Mouse (Mus musculus): Measurements from ENCODE around the gene Pkd1l3. TPM values are rescaled to one million over a fixed set of nuclear protein-coding genes. Genes with fewer than 3 reads are reported as not detected.

The Pkd1l3 gene
- total RNA-seq, 2 experiments from 2014 or later: 0.12 to 0.79 TPM

DNA sequence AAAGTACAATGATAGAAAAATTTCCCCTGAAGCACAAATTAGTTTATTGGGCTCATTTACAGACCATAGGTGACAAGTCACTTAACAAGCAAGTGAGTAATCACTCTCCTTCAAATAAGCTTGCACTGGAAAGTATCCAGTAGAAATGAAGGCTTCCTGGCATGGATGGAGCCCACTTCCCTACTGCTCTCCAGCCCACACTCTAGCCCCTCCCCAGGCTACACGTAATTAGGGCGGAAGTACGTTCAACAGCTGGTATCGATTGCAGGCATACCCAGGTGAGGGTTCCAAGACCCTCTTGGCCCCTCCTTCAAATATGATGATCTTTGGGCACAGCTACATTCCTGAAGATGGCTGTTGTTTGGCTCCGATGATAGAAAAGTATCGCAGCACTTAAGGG is 79.8 kb downstream of the Pkd1l3 start:
- no peak for ATAC-seq (replicated peaks; ENCODE audit: poor library complexity)

DNA sequence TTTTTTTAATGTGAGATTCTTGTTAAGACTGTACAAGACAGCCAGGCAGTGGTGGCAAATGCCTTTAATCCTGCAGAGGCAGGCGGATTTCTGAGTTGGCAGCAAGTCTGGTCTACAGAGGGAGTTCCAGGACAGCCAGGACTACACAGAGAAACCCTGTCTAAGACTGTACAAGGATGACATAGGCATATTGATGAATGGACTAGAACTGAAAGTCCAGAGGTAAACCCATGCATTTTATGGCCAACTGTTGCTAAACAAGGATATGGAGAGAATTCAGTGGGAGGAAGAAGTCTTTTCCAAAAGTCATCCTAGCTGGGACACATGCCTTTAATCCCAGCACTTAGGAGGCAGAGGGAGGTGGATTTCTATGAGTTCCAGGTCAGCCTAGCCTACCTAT is 83.4 kb downstream of the Pkd1l3 start:
- ATAC-seq (replicated peaks; ENCODE audit: poor library complexity): no peak

DNA sequence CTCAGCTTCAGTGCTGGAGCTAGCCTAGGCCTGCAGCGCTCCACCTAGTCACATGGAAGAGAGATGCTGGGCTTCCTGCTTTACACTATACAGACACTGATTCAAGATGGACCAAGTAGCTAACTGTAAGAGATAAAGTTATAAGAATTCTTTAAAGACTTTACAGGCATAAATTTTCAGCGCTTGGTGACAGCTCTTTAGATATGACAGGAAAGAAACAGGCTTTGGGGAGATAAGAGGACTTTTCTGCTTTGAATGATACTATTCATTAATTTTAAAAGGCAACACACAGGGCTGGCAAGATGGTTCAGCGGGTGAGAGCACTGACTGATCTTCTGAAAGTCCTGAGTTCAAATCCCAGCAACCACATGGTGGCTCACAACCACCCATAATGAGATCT is 84.2 kb downstream of the Pkd1l3 start:
- ATAC-seq (replicated peaks; ENCODE audit: poor library complexity): no peak

DNA sequence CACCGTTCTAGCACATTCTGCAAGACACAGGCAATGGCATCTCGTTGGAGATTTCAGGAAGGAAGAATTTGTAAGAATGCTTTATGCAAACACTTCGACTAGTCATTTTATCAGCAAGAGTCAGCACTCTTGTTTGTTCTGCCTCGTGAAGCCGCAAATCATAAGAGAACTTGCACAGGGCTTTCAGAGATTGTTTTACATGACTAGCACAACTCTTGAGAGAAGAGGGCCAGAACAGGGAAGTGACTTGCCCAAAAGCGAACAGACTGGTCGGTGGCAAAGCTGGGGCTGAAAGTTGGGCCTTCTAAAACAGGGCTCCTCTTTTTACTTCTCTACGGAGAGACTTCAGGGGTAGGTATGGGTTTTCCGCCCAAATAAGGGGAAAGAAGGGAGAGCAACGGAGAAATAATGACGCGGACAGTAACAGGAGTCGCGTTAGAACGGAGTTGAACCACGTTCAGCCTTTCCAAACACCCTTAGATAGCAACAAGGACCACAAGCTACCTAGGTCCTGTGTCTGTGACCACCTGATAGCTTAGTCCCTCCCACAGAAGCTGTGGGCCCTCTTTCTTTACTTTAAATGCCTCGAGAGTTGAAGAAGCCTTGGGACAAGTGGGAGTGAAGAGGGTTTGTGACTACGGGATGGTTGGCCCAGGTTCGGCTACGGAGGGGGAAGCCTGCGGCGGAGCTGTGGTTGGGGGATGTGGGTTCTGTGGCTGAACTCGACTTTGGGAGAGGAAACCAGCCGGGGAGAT is 90.4 kb downstream of the Pkd1l3 start:
- peak; percentile 25 for ATAC-seq (replicated peaks; ENCODE audit: poor library complexity)

- peak; percentile 87 for ATAC-seq (replicated peaks; ENCODE audit: poor library complexity)
Measured at GRCm38 (mm10) chr8:109705320-109706075, 91.2 kb downstream of the Pkd1l3 start, which contains the start of gene Zfp821. Gene Zfp821 (plus strand): TSS chr8:109705546.

GRCm38 (mm10) chr8:109706076-109706873 is 92.0 kb downstream of the Pkd1l3 start:
- no peak for ATAC-seq (replicated peaks; ENCODE audit: poor library complexity)

- peak; percentile 73 for ATAC-seq (replicated peaks; ENCODE audit: poor library complexity)
Measured at GRCm38 (mm10) chr8:109706874-109707237, 92.5 kb downstream of the Pkd1l3 start.

- no peak for ATAC-seq (replicated peaks; ENCODE audit: poor library complexity)
Measured at GRCm38 (mm10) chr8:109707921-109708320, 93.6 kb downstream of the Pkd1l3 start.

DNA sequence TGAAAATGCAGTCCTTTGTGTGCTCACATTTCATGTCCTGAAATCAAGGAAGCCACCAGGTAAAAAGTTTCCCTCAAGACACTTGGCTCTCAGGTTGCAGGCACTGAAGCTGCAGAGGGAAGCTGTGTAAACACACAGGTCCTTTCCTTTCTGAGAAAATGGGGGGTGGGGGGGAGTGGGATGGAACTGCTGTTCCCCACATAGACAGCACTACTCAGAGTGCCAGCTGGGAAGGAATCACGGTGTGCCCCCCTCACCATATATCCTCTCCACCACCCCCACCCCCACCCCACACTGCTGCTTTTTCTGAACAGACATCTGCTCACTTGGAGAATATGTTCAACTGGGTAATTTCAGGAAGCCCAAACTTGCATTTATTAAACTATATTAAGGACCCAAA is 98.2 kb downstream of the Pkd1l3 start:
- ATAC-seq (replicated peaks; ENCODE audit: poor library complexity): no peak

DNA sequence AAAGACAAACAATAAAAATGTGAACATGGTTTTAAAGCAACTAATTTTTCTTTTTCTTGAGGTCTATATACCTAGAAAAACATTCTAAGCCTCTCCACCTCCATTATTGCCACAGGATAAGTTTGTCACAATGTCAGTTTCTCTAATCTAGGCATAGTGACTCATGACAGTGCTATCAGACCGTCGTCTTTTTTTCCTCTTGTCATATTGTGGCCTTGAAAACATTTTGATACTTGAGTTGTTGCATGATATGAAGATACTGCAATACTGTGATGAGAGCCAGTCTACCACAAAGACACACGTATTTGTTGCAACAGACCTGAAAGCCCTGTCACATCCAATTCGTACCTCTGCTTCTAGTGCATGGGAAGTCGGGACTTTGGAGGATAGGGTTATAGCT is 100.6 kb downstream of the Pkd1l3 start:
- no peak for ATAC-seq (replicated peaks; ENCODE audit: poor library complexity)

Other genes with a start within 250 kb of the Pkd1l3 start
- not detected in 2 replicates for gene Pmfbp1, start 120.5 kb upstream of the Pkd1l3 start, total RNA-seq (2015)
- gene Pmfbp1, start 120.5 kb upstream of the Pkd1l3 start, total RNA-seq (2017): not detected in 2 replicates
- 15.0 and 18.8 TPM in 2 replicates for gene Dhx38, start 48.7 kb upstream of the Pkd1l3 start, total RNA-seq (2015)
- 68.6 and 69.5 TPM in 2 replicates for gene Dhx38, start 48.7 kb upstream of the Pkd1l3 start, total RNA-seq (2017)
- 7.2 and 8.1 TPM in 2 replicates for gene Txnl4b, start 48.6 kb upstream of the Pkd1l3 start, total RNA-seq (2015)
- gene Txnl4b, start 48.6 kb upstream of the Pkd1l3 start, total RNA-seq (2017): 16.5 and 18.4 TPM in 2 replicates
- 175 and 209 TPM in 2 replicates for gene Hp, start 35.3 kb upstream of the Pkd1l3 start, total RNA-seq (2015)
- 273 and 358 TPM in 2 replicates for gene Hp, start 35.3 kb upstream of the Pkd1l3 start, total RNA-seq (2017)
- 13.4 and 20.8 TPM in 2 replicates for gene Dhodh, start 5.8 kb upstream of the Pkd1l3 start, total RNA-seq (2015)
- gene Dhodh, start 5.8 kb upstream of the Pkd1l3 start, total RNA-seq (2017): 24.8 and 32.4 TPM in 2 replicates
- 66.1 and 80.1 TPM in 2 replicates for gene Ist1, start 78.7 kb downstream of the Pkd1l3 start, total RNA-seq (2015)
- gene Ist1, start 78.7 kb downstream of the Pkd1l3 start, total RNA-seq (2017): 74.6 and 86.1 TPM in 2 replicates
- gene Zfp821, start 91.0 kb downstream of the Pkd1l3 start, total RNA-seq (2015): 2.2 and 3.8 TPM in 2 replicates
- gene Zfp821, start 91.0 kb downstream of the Pkd1l3 start, total RNA-seq (2017): 3.8 and 6.4 TPM in 2 replicates
- 8.7 and 16.2 TPM in 2 replicates for gene Atxn1l, start 123.2 kb downstream of the Pkd1l3 start, total RNA-seq (2015)
- gene Atxn1l, start 123.2 kb downstream of the Pkd1l3 start, total RNA-seq (2017): 13.7 and 14.7 TPM in 2 replicates
- 87.8 and 95.1 TPM in 2 replicates for gene Ap1g1, start 164.0 kb downstream of the Pkd1l3 start, total RNA-seq (2015)
- gene Ap1g1, start 164.0 kb downstream of the Pkd1l3 start, total RNA-seq (2017): 61.5 and 67.1 TPM in 2 replicates

Data from megakaryocyte progenitor cell, adult 5-6 weeks (primary cell).